Mouse (Mus musculus) lung, adult 2 months (tissue): Measurements from ENCODE around the gene Pnpla6. TPM values are rescaled to one million over a fixed set of nuclear protein-coding genes. Genes with fewer than 3 reads are reported as not detected.
A peak's percentile ranks its signal among the peaks of the same experiment; 100 is the strongest.

Source experiments
- DNase-seq: peaks from one replicate; pipeline ENCODE4 v3.0.0; 2022
- H3K4me1 ChIP-seq: fragments of 200-500 bp; 2 replicates; pipeline ENCODE4 v1.6.1; 2011; ENCODE audit warnings: low read length; ENCODE audit not compliant: control insufficient read depth, insufficient read depth
- H3K4me3 ChIP-seq: fragments of 200-500 bp; replicated peaks from 2 replicates; pipeline ENCODE3; 2011; ENCODE audit warnings: low read depth, mild to moderate bottlenecking, control low read depth, low read length; ENCODE audit errors: extremely low read depth
- CTCF ChIP-seq: fragments of 200-500 bp; IDR thresholded peaks from 2 replicates; pipeline ENCODE4 v1.5.1; 2011; ENCODE audit warnings: mild to moderate bottlenecking, low read length, control low read depth; ENCODE audit not compliant: insufficient read depth
- POLR2A ChIP-seq: fragments of 200-500 bp; IDR thresholded peaks from 2 replicates; pipeline ENCODE4 v1.6.1; 2011; ENCODE audit warnings: low read depth, mild to moderate bottlenecking, control low read depth, low read length, borderline replicate concordance; ENCODE audit errors: extremely low read depth
- WGBS: fragments of 180-500 bp; shearing (Covaris S2); methylation state at CpG from one replicate; pipeline ENCODE4 v1.1.7; 2018; 5-methylcytosine and 5-hydroxymethylcytosine counted together
- polyA plus RNA-seq: library from polyadenylated mRNA; depleted of rRNA; stranded (reverse); fragments of >200 nt; gene quantifications from 2 replicates; pipeline ENCODE4 v1.2.3, GENCODE M21; 2012; rRNA removed

The Pnpla6 gene
- 75.7 and 88.1 TPM in 2 replicates for polyA plus RNA-seq

DNA sequence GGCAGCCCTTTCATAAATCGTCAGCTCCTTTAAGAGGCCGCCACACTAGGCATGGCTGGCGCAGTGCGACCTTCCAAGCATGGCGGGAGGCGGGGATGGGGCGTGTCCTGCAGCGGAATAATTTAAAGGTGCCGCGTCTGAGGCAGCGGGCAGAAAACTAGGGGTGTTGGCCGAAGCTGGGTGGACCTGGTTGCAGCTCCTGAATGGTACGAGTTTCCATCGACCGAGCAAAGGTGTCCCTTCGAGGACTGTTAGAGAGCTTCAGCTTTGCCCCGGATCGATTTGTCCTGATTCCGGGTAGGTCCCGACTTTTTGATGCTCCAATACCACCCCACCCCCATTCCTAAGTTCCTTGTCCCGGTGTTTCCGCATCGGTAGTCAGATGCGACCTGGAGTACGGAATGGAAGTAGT is at the start of gene Pnpla6:
Pnpla6 (plus strand) TSS at position 125 of the 412 bp plus-strand sequence.
- TF ChIP-seq CTCF (no peak), POLR2A (peak; percentile 90; the same call in 1 of the 2 replicates)
- DNase-seq = peak; percentile 90
- H3K4me3 ChIP-seq = peak within 1 kb of the TSS; percentile 64
- WGBS = under 1% methylated on average over 25 of the region's 25 CpGs
- no peaks in the 10 kb centered on the region for H3K4me1 ChIP-seq

DNA sequence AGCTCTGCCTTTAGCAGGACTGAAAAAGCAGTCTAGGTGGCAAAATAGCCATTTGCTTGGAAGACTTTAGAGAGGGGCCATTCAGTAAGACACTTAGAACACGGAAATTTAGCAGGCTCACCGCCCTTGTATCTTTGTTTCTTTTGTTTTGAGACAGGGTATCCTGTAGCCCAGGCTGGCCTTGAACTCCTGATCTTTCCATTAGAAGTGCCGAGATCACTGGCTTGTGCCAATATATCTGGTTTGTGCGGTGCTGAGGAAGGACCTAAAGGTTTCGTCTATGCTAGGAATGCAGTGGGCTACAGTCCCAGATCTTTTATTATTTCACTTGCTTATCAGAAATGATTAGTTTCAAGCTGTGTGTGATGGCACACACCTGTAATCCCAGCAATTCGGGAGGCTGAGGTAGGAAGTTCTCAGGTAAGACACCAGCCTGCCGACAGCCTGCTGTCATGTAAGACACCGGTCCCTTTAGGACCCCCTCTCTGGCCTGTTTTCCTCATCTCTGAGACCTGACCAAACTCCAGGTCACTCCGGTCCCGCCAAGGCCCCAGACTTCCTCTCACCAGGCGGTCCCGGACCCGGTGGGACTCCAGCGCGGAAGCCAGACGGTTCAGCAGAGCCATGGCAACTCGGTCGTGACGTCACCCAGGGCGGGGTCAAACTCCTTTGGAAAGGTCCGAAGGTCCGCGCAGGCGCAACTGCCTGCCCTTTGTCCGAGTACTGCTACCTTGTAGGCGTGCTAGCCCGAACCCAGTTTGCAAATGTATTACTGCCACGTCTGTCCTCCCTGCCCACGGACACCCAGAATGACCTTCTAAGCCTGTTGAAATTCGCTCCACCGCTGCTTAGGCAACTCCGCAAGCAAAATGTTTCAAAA is 47.9 kb upstream of the Pnpla6 start, which contains the start of gene Pex11g:
Pex11g (minus strand) TSS at position 675 of the 880 bp plus-strand sequence.
- TF ChIP-seq CTCF (no peak), POLR2A (peak; percentile 63; the same call in 1 of the 2 replicates)
- H3K4me1 ChIP-seq = peaks cover 2% of the 10 kb centered on the region; the same call in 1 of the 2 replicates
- 5% methylated on average over 32 of the region's 32 CpGs for WGBS

GRCm38 (mm10) chr8:3467886-3468545 is 47.2 kb upstream of the Pnpla6 start:
- TF ChIP-seq CTCF (no peak), POLR2A (no peak)
- Histone ChIP-seq H3K4me1 (peaks cover 2% of the 10 kb centered on the region; the same call in 1 of the 2 replicates), H3K4me3 (peak overlapping the region; percentile 65)
- no peak for DNase-seq
- 52% methylated on average over 9 of the region's 9 CpGs for WGBS

More for the DNA sequence above, 47.9 kb upstream of the Pnpla6 start, which contains the start of gene Pex11g:
- peak within 1 kb of the TSS; percentile 65 for H3K4me3 ChIP-seq
- peak; percentile 100 for DNase-seq

- WGBS = 94% methylated on average over 1 of the region's 1 CpGs
- TF ChIP-seq CTCF (no peak), POLR2A (no peak)
Observed at GRCm38 (mm10) chr8:3468838-3469237, 46.3 kb upstream of the Pnpla6 start.

GRCm38 (mm10) chr8:3470562-3470961 is 44.6 kb upstream of the Pnpla6 start, which contains the start of gene Tex45:
Gene Tex45 (plus strand): TSS chr8:3470862.
- Histone ChIP-seq H3K4me3 (no peak within 1 kb of the TSS), H3K4me1 (peaks cover 2% of the 10 kb centered on the region; the same call in 1 of the 2 replicates)
- DNase-seq = no peak
- no peak for TF ChIP-seq CTCF
- TF ChIP-seq POLR2A = no peak

More at GRCm38 (mm10) chr8:3468838-3469237, 46.3 kb upstream of the Pnpla6 start:
- Histone ChIP-seq H3K4me1 (peaks cover 2% of the 10 kb centered on the region; the same call in 1 of the 2 replicates), H3K4me3 (no peak overlapping the region)
- DNase-seq = no peak

DNA sequence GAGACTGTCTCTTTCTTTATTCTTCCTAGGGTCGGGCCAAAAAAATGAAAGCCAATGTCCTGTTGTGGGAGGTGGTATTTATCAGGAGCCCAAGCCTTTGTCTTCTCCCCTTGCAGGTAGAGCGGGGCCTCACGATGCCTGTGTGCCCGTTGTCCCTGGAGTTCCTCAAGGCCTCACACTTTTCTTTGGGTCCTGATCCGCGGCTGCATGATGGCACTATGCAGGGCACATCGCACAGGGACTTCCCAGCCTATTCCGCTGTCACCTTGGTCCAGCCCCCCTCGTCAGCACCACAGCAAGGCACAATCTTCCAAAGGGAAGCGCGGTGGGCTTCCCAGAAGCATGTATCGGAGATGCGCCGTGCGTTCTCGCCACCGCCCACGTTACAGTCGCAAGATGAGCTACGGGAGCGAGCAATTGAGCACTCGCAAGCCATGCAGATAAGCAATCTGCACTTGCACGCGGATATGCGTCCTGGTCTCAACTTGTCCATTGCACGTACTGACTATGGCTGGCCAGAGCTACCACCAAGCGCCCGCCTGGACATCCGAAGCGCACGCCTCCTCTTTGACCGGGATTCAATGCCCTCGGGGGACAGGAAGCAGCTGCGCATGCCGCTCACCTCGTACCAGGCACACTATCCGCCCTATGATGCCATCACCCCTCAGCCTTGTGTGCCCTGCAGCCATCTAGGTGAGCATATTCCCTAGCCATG is 39.3 kb upstream of the Pnpla6 start:
- WGBS = 41% methylated on average over 37 of the region's 37 CpGs
- H3K4me1 ChIP-seq = peaks cover 2% of the 10 kb centered on the region; the same call in 1 of the 2 replicates
- H3K4me3 ChIP-seq = peak overlapping the region; percentile 4
- TF ChIP-seq CTCF (no peak), POLR2A (no peak)
- DNase-seq = no peak

GRCm38 (mm10) chr8:3480221-3480785 is 34.9 kb upstream of the Pnpla6 start:
- Histone ChIP-seq H3K4me3 (no peak overlapping the region), H3K4me1 (peaks cover 2% of the 10 kb centered on the region; the same call in 1 of the 2 replicates)
- 45% methylated on average over 4 of the region's 4 CpGs for WGBS
- DNase-seq = no peak
- no peak for TF ChIP-seq POLR2A
- TF ChIP-seq CTCF = no peak

DNA sequence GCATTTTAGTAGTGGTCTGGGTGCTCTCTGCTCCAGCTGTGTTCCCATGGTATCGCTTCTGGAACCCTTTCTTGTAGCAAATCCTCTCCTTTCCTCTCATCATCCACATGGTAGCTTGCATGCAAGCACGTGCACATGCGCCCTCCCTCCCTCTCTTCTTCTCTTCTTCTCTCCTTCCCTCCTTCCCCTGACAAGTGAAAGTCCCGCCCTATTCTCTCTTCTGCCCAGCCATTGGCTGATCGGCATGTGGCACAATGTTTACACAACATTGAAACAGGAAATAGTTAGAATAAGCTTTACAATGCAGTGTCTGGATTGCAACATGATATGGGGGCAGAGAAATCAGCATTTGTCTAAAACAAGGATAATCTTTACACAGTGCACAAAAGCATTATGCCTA is 33.6 kb upstream of the Pnpla6 start:
- no peak for DNase-seq
- TF ChIP-seq CTCF (no peak), POLR2A (no peak)
- whole genome bisulfite sequencing = 47% methylated on average over 5 of the region's 5 CpGs
- H3K4me1 ChIP-seq = no peaks in the 10 kb centered on the region
- H3K4me3 ChIP-seq = peak overlapping the region; percentile 36
